8 mouse cellular contexts compared by ENCODE assay signal in the genomic region with DNA sequence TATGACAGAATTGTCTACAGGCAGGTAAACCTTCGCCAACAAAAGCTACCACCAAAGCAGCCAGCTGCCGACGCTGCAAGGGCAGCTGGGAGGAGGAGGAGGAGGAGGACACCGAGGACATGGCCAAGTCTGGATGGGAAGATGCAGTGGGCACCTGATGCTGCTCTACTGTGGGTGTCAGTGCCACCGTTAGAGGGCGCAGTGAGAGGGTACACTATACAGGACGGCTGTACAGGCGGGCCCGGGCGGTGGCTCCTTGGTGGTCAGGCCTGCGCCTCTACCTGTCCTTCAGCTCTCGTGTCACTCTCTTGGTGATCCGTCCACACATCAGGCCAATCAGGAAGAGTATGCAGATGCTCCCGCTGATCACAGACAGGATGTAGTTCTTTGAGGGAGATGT.
DNase-seq lines count a peak whose midpoint lies in the region; ATAC-seq lines count a peak whose summit lies in the region.

No protein-coding gene starts in this region.

- ATAC-seq in common myeloid progenitor, adult 5-6 weeks (replicated peaks; ENCODE audit: low read depth, poor library complexity, severe bottlenecking) = peak; percentile 92

- peak; percentile 14 to 28 for DNase-seq in CD8-positive naive resting alpha-beta T cell, adult 2 months (ENCODE audit: low read depth in 2 of 2, low spot score in 2 of 2)
- DNase-seq in ZHBTc4 (ENCODE audit: low read depth, low spot score) = peak; percentile 70
- DNase-seq in heart, adult 18-20 months = peak; percentile 37 to 63
- DNase-seq in kidney, postnatal 10 days = peak; percentile 80
- peak; percentile 38 to 39 for DNase-seq in lung, adult 18-20 months
- peak; percentile 51 for DNase-seq in right cerebral cortex, adult 18-20 months
- DNase-seq in urinary bladder, postnatal 36 days (ENCODE audit: low spot score in 2 of 2) = peak; percentile 28 to 30

Comparison
In these comparisons a context has a peak if more than half of its experiments do, and no peak if none do; other contexts are left out.
1. Peak in every context shown above with its lines: DNase-seq and ATAC-seq.
2. DNase-seq: peak in every context shown above with its lines; median percentile 80 in kidney, postnatal 10 days; 70 in ZHBTc4; 51 in right cerebral cortex, adult 18-20 months; 50 in heart, adult 18-20 months; 38 in lung, adult 18-20 months; 29 in urinary bladder, postnatal 36 days; 21 in CD8-positive naive resting alpha-beta T cell, adult 2 months.